ENCODE assay signal across 8 mouse cellular contexts in the genomic region with DNA sequence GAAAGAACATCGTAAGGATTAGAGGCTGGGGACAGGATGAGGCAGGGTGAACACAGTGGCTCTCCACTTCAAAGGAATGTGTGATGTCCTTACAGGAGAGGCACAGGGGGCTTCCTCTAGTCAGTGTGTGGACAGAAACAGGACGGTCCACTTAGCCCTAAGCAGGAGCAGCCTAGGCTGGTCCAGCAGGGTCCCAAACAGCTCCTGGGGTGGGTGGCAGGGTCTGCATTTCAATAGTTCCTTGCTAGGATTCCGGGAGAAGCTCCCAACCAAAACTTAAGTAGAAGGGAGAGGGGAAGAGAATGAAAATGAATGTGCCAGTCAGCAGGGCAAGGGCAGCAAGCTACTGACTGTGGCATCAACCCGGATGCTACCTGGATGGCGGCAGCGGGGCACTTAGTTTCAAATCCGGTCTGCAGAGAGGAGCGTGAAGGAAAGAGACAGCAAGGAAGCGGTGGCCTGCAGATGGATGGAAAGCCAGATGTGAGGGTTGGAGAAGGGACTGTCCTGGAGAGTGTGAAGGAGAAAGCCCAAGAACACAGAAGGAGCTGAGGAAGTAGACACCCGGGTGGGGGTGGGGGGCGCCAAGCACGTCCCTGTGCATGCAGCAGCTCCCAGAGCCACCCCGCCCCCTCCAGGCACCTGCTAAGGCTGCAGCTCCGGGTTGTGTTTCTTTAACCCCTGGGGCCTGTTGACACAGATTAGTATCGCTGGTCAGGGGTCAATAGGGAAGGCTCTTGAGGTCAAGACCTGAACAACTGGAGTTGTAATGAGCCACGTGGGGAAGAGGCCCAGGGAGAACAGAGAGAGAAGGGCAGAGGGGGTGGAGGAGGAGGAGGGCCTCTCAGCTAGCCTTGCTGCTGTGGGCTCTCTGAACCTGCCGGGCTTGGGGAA. TPM values are rescaled to one million over a fixed set of nuclear protein-coding genes. Genes with fewer than 3 reads are reported as not detected.
DNase-seq lines count a peak whose midpoint lies in the region; ATAC-seq and TF ChIP-seq lines count a peak whose summit lies in the region.

No protein-coding gene starts in this region.

- no peak for TF ChIP-seq CTCF in hindbrain, postnatal 0 days (IDR thresholded peaks at IDR 0.05; ENCODE audit: low read depth)

- no peaks in the 10 kb centered on the region for H3K9me3 ChIP-seq in kidney, embryonic 15.5 days (replicated peaks)
- no peaks in the 10 kb centered on the region for H3K9me3 ChIP-seq in hindbrain, postnatal 0 days (ENCODE audit: low read length)
- no peaks in the 10 kb centered on the region for H3K9me3 ChIP-seq in midbrain, embryonic 12.5 days

- peaks cover 64% of the 10 kb centered on the region for H3K4me1 ChIP-seq in kidney, embryonic 15.5 days
- H3K4me1 ChIP-seq in hindbrain, postnatal 0 days (ENCODE audit: insufficient read depth, low read length), result peaks cover 36% of the 10 kb centered on the region
- peaks cover 75% of the 10 kb centered on the region for H3K4me1 ChIP-seq in midbrain, embryonic 12.5 days

- no peak overlapping the region for H3K9ac ChIP-seq in kidney, embryonic 15.5 days
- H3K9ac ChIP-seq in hindbrain, postnatal 0 days (replicated peaks; ENCODE audit: low read length), result no peak overlapping the region; the same call in 1 of the 2 replicates
- H3K9ac ChIP-seq in midbrain, embryonic 12.5 days (replicated peaks), result peak overlapping the region; percentile 20; the same call in 1 of the 2 replicates

- H3K27ac ChIP-seq in kidney, embryonic 15.5 days, result peak overlapping the region; percentile 88
- H3K27ac ChIP-seq in hindbrain, postnatal 0 days, result peak overlapping the region; percentile 59; the same call in 1 of the 2 replicates
- peak overlapping the region; percentile 42; the same call in 1 of the 2 replicates for H3K27ac ChIP-seq in midbrain, embryonic 12.5 days (replicated peaks)

- DNase-seq in kidney, adult 9 months, result no peak
- peak; percentile 91 for DNase-seq in embryo, embryonic 9.5 days (ENCODE audit: extremely low spot score)
- no peak for DNase-seq in hindbrain, postnatal 0 days (ENCODE audit: low spot score)
- no peak for DNase-seq in right cerebral cortex, postnatal 4 days
- no peak for DNase-seq in adrenal gland, postnatal 14 days

- 4% methylated on average over 17 of the region's 17 CpGs for WGBS in kidney, embryonic 15.5 days
- 13% methylated on average over 17 of the region's 17 CpGs for WGBS in hindbrain, postnatal 0 days
- WGBS in midbrain, embryonic 12.5 days, result 2% methylated on average over 17 of the region's 17 CpGs

- no peak overlapping the region for H3K4me3 ChIP-seq in kidney, embryonic 15.5 days (replicated peaks)
- H3K4me3 ChIP-seq in hindbrain, postnatal 0 days (ENCODE audit: low read length), result no peak overlapping the region
- H3K4me3 ChIP-seq in midbrain, embryonic 12.5 days, result no peak overlapping the region

- ATAC-seq in kidney, embryonic 15.5 days (replicated peaks; ENCODE audit: low FRiP score), result 0 out of 2 replicates have a peak, but pooled peaks have one; percentile 19
- no peak for ATAC-seq in hindbrain, postnatal 0 days
- ATAC-seq in midbrain, embryonic 12.5 days (ENCODE audit: low FRiP score, low read depth), result no peak
- ATAC-seq in erythroblast, adult 5-6 weeks (replicated peaks; ENCODE audit: low FRiP score, poor library complexity, severe bottlenecking), result no peak

- H3K36me3 ChIP-seq in kidney, embryonic 15.5 days, result no peaks in the 10 kb centered on the region
- H3K36me3 ChIP-seq in hindbrain, postnatal 0 days (ENCODE audit: insufficient read depth, low read length), result no peaks in the 10 kb centered on the region
- H3K36me3 ChIP-seq in midbrain, embryonic 12.5 days, result no peaks in the 10 kb centered on the region

- peak overlapping the region; percentile 19; the same call in 1 of the 2 replicates for H3K4me2 ChIP-seq in kidney, embryonic 15.5 days
- H3K4me2 ChIP-seq in hindbrain, postnatal 0 days (ENCODE audit: low read depth, low read length), result no peak overlapping the region
- no peak overlapping the region; the same call in 1 of the 2 replicates for H3K4me2 ChIP-seq in midbrain, embryonic 12.5 days (replicated peaks)

- peaks cover 94% of the 10 kb centered on the region for H3K27me3 ChIP-seq in kidney, embryonic 15.5 days
- no peaks in the 10 kb centered on the region for H3K27me3 ChIP-seq in hindbrain, postnatal 0 days (ENCODE audit: insufficient read depth, low read length)
- peaks cover 100% of the 10 kb centered on the region for H3K27me3 ChIP-seq in midbrain, embryonic 12.5 days

RNA-seq across cellular contexts. Expression of a gene that starts 22.5 kb away (rescaled TPM):
- 1.9 and 2.3 TPM in 2 replicates for polyA plus RNA-seq in kidney, embryonic 15.5 days (2015; fragmentation: Nextera tagmentation; extraction: Ambion mirVana)
- total RNA-seq in hindbrain, postnatal 0 days (2014; rRNA removed), result 1.2 TPM in 1 of 2 replicates, not detected in the other
- polyA plus RNA-seq in hindbrain, postnatal 0 days (2015; fragmentation: Nextera tagmentation; extraction: Ambion mirVana), result 1.1 and 1.7 TPM in 2 replicates
- 2.0 and 2.4 TPM in 2 replicates for polyA plus RNA-seq in midbrain, embryonic 12.5 days (2016; fragmentation: Nextera tagmentation; extraction: Ambion mirVana)
- 7.9 and 18.1 TPM in 2 replicates for total RNA-seq in erythroblast, adult 5-6 weeks (2015; ENCODE audit: low replicate concordance)
- 3.6 and 12.9 TPM in 2 replicates for total RNA-seq in erythroblast, adult 5-6 weeks (2017; ENCODE audit: low replicate concordance)
- total RNA-seq in adrenal gland, postnatal 14 days (2021), result 0.52 and 0.90 TPM in 2 replicates

RNA-seq across cellular contexts. Expression of a gene that starts 44.0 kb away (rescaled TPM):
- 7.6 and 7.8 TPM in 2 replicates for polyA plus RNA-seq in kidney, embryonic 15.5 days (2015; fragmentation: Nextera tagmentation; extraction: Ambion mirVana)
- total RNA-seq in hindbrain, postnatal 0 days (2014; rRNA removed), result 1.7 and 7.8 TPM in 2 replicates
- 2.0 and 2.3 TPM in 2 replicates for polyA plus RNA-seq in hindbrain, postnatal 0 days (2015; fragmentation: Nextera tagmentation; extraction: Ambion mirVana)
- 3.5 and 5.6 TPM in 2 replicates for polyA plus RNA-seq in midbrain, embryonic 12.5 days (2016; fragmentation: Nextera tagmentation; extraction: Ambion mirVana)
- total RNA-seq in erythroblast, adult 5-6 weeks (2015; ENCODE audit: low replicate concordance), result 37.4 and 40.3 TPM in 2 replicates
- total RNA-seq in erythroblast, adult 5-6 weeks (2017; ENCODE audit: low replicate concordance), result 43.1 and 44.2 TPM in 2 replicates
- total RNA-seq in adrenal gland, postnatal 14 days (2021), result 4.2 and 9.4 TPM in 2 replicates

RNA-seq across cellular contexts. Expression of a gene that starts 54.9 kb away (rescaled TPM):
- polyA plus RNA-seq in kidney, embryonic 15.5 days (2015; fragmentation: Nextera tagmentation; extraction: Ambion mirVana), result 14.2 and 15.5 TPM in 2 replicates
- 90.4 and 92.5 TPM in 2 replicates for total RNA-seq in hindbrain, postnatal 0 days (2014; rRNA removed)
- polyA plus RNA-seq in hindbrain, postnatal 0 days (2015; fragmentation: Nextera tagmentation; extraction: Ambion mirVana), result 123 and 126 TPM in 2 replicates
- 6.6 and 8.5 TPM in 2 replicates for polyA plus RNA-seq in midbrain, embryonic 12.5 days (2016; fragmentation: Nextera tagmentation; extraction: Ambion mirVana)
- 19.0 and 24.5 TPM in 2 replicates for total RNA-seq in erythroblast, adult 5-6 weeks (2015; ENCODE audit: low replicate concordance)
- total RNA-seq in erythroblast, adult 5-6 weeks (2017; ENCODE audit: low replicate concordance), result 7.9 and 14.1 TPM in 2 replicates
- total RNA-seq in adrenal gland, postnatal 14 days (2021), result 124 and 125 TPM in 2 replicates

RNA-seq across cellular contexts. Expression of a gene that starts 57.6 kb away (rescaled TPM):
- polyA plus RNA-seq in kidney, embryonic 15.5 days (2015; fragmentation: Nextera tagmentation; extraction: Ambion mirVana), result 23.9 and 25.6 TPM in 2 replicates
- total RNA-seq in hindbrain, postnatal 0 days (2014; rRNA removed), result 110 and 129 TPM in 2 replicates
- 13.8 and 14.9 TPM in 2 replicates for polyA plus RNA-seq in hindbrain, postnatal 0 days (2015; fragmentation: Nextera tagmentation; extraction: Ambion mirVana)
- polyA plus RNA-seq in midbrain, embryonic 12.5 days (2016; fragmentation: Nextera tagmentation; extraction: Ambion mirVana), result 20.8 and 25.0 TPM in 2 replicates
- total RNA-seq in erythroblast, adult 5-6 weeks (2015; ENCODE audit: low replicate concordance), result 12.7 and 19.9 TPM in 2 replicates
- total RNA-seq in erythroblast, adult 5-6 weeks (2017; ENCODE audit: low replicate concordance), result 8.2 and 13.1 TPM in 2 replicates
- 68.3 and 68.8 TPM in 2 replicates for total RNA-seq in adrenal gland, postnatal 14 days (2021)

RNA-seq across cellular contexts. Expression of a gene that starts 59.2 kb away (rescaled TPM):
- 68.7 and 73.8 TPM in 2 replicates for polyA plus RNA-seq in kidney, embryonic 15.5 days (2015; fragmentation: Nextera tagmentation; extraction: Ambion mirVana)
- 69.5 and 93.3 TPM in 2 replicates for total RNA-seq in hindbrain, postnatal 0 days (2014; rRNA removed)
- polyA plus RNA-seq in hindbrain, postnatal 0 days (2015; fragmentation: Nextera tagmentation; extraction: Ambion mirVana), result 71.2 and 79.2 TPM in 2 replicates
- polyA plus RNA-seq in midbrain, embryonic 12.5 days (2016; fragmentation: Nextera tagmentation; extraction: Ambion mirVana), result 53.6 and 58.8 TPM in 2 replicates
- 9.8 and 16.9 TPM in 2 replicates for total RNA-seq in erythroblast, adult 5-6 weeks (2015; ENCODE audit: low replicate concordance)
- total RNA-seq in erythroblast, adult 5-6 weeks (2017; ENCODE audit: low replicate concordance), result 18.3 and 21.5 TPM in 2 replicates
- total RNA-seq in adrenal gland, postnatal 14 days (2021), result 62.2 and 67.9 TPM in 2 replicates
